Mouse (Mus musculus): ENCODE results near the gene Arhgap42. TPM values are rescaled to one million over a fixed set of nuclear protein-coding genes. Genes with fewer than 3 reads are reported as not detected.

Gene Arhgap42
- 1 to 10 TPM; 4.8 to 5.3 TPM for total RNA-seq (2021)
- long read RNA-seq, experiment 1, partial matches to known transcripts = 0 of 3 reads
- long read RNA-seq, experiment 1, other reads (novel, unspliced or antisense) = 3 of 3 reads
- long read RNA-seq, experiment 2 = 0 reads

DNA sequence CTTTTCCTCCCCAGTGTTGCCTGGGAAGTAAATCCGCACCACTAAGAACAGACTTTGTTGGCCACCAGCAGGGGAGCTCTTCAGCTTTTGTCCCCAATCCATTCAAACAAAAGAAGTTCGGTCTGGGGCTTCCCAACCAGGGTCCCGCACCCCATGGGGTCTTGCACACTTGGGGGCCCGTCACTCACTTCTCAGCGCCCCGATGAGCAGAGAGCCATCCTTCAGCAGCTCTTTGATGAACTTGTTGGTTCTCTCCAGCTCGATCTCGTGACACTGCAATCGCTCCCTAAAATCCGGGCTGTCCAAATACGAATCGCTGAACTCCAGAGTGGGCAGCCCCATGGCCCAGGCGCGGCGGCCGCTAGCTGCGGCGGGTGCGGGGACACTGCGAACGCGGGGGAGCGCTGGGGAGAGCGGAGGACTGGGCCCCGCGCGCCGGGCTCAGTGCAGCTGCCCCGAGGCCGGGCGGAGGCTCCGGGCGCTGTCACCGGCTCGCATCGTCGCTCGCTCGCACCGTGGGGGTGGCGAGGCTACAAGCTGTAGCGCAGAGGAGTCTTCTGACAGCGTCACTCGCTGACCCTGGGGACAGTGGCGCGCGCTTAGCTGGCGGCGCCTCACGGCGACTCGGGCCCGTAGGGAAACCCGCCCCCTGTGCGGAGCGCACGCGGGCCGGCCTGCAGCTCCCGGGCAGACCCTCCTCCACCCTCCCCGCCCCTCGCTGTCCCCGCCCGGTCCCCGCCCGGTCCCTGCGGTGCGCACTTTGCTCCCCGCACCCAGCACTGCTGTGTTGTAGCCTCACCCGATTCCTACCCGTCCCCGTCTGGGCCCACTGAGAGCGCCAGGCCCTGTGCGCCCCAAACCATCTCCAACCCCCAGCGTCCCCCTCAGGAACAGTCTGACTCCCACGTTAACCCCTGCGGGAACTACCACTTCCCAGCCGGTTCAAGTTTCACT, at the start of gene Arhgap42:
Gene Arhgap42 (minus strand): TSS at position 664 of the 954 bp plus-strand sequence.
- peak; percentile 56 to 60 for DNase-seq
- intact Hi-C loops (cut with DNase I) = no loop called here

DNA sequence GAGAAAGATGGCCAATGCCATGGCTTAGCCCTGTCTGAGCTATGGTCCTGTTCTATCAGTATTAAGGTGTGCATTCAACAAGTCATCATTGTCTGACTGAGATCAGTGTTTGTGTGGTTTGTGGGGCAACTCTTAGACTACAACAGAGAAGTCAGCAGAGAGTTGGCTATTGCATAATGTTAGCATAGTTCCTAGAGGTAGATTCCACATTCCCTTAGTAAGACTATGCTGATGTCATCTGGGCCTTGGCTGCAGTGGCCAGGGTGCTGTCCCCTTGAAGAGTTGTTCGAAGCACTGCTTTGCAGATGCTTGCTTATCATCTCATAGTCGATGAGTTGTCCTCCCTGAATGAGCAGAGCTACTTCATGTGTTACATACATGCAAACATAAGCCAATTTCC, 49.2 kb upstream of the Arhgap42 start:
- intact Hi-C loops (cut with DNase I) = no loop called here
- no peak for DNase-seq

DNA sequence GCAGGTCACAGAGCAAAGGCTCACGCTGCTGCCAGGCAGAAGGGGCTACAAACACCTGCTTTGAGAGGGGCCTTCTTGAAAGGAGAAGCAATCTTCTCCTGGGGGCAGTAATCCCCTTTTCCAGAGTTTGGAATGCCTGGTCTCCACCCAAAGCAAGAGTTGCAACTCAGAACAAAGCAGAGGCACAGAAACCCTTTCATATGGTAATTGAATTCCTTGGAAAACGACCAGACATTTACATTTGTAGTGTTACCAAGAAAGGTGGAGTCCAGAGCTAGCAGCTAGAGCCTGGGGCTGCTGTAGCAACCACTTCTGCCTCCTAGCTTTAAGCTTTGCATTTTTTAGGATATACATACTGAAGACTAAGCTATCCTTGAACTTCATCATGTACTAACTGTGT, 30.4 kb upstream of the Arhgap42 start:
- no peak for DNase-seq
- intact Hi-C loops (cut with DNase I) = no loop called here

DNA sequence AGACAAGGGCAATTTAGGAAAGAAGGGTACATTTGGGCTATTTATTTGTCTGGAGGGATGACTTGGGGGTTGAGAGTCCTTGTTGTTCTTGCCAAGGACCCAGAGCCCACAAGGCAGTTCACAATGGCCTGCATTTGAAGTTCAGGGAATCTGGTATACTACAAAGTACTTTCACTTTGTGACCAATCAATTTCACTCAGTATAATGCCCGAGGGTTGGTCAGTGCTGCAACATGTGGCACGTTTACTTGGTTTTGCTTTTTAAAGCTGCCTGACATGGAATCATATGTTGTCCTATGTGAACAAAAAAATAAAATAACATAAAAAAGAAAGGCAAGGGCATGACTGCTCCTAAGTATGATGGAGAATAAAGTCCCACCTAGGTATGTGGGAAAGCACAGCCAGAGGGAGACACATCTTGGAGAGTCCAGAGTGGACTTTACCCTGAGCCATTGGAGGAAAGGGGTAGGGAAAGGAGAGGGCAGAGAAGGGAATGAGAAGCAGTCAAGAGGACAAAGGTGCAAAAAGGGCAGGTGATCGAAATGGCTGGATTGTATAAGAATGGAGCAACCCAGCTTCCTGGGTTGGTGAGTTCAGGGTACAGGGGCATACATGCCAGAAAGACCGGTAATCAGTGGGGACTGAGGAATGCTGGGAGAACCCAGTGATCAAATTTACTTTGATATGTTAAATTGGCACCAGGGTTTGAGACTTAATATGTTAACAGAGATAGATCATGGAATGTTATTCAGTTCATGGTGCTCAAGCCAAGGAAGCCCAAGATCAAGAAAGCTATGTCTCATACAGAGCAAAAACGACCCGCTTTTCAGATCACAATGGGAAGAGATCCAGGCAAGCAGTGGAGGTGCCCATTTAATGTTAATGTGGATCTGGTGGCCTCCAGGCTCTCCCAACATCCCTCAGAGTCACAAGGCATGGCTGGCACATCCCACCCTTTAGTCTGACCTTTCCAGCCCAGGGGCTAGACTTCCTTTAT, 29.0 kb upstream of the Arhgap42 start:
- intact Hi-C loops (cut with DNase I) = no loop called here
- no peak for DNase-seq

DNA sequence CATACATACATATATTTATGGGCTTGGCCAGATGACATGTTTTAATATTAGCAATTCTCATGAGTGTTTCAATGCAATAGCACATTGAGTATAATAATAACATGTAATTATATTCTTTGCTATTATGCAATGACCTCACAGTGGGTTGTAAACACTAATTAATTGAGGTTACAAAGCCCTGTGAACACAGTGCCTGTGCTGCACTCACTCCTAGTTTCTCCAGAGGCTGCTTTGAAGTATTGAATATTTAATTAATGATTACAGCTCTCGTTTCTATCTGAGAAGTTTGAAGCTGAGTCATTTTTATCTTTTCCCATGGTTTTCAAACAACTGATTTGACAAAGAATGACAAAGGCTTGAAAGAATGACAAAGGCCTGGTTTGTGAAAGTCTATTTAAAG, 24.6 kb upstream of the Arhgap42 start:
- intact Hi-C loops (cut with DNase I) = no loop called here
- DNase-seq = no peak

DNA sequence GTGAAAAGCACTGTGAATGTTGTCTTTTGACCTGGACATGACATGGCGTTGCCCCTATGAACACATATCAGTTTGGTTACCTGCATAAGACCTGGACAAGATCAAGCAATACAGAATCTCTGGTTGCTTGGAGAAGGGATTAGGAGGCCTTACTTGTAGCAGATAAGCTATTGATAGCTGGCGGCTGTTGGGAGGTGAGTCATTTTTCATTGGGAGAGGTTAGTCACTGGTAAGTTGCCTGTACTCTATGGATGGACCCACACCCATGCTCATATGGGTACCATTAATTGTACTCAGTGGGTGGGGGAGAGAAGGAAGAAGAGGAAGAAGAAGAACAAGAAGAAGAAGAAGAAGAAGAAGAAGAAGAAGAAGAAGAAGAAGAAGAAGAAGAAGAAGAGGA, 23.6 kb upstream of the Arhgap42 start:
- no peak for DNase-seq
- intact Hi-C loops (cut with DNase I) = no loop called here

DNA sequence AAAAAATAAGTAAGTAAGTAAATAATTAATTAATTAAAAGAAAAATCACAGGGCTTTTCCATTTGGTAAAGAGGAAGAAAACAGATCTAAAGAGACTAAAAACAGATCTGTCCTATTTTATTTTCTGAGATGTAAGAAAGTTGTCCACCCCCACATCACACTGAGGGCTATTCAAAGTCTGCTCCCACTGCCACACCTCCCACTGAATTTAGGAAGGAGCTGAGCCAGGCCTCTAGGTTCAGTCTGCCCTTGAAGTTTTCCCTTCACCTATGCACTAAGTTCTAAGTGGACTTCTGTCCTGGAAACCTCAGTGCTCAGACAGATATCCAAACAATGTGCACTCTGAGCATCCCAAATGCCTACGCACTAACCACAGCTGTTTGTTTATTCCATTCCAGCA, 15.9 kb upstream of the Arhgap42 start:
- intact Hi-C loops (cut with DNase I) = no loop called here
- DNase-seq = no peak

DNA sequence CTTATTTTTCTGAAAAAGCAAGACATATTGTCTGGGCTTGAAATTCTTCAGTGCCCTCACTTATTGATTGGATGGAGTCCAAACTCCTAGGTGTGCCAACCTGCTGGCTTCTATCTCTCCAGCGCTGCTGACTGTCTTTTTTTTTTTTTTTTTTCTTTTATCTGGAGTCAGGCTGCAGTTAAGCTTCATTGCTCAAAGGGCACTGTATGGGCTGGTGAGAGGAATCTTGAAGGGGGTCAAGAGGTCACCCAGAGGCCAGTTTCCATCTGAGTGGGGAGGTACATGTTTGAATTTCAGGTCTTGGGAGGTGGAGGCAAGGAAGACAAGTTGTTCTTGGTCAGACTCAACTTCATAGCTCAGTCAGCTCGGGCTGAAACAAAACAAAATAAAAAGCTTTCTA, 9.6 kb upstream of the Arhgap42 start:
- DNase-seq = no peak
- intact Hi-C loops (cut with DNase I) = no loop called here

DNA sequence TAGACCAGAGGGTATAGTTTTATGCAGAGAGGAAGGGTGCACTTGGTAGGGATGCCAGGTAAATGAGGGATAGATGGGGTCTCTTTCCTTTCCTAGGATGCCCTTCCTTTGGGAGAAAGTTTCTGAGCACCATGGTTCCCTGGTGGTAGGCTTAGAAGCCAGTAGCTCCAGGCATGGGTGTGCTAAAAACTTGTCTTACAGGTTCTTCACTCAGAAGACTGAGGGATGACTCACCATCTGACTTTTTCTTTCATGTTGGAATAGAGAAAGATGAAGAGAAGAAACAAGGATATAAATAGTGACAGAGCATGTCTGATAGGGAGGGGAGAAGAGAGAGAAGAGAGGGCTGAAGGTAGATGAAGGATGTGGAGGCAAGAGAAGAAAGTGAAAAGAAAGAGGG, 7.1 kb upstream of the Arhgap42 start:
- DNase-seq = no peak

DNA sequence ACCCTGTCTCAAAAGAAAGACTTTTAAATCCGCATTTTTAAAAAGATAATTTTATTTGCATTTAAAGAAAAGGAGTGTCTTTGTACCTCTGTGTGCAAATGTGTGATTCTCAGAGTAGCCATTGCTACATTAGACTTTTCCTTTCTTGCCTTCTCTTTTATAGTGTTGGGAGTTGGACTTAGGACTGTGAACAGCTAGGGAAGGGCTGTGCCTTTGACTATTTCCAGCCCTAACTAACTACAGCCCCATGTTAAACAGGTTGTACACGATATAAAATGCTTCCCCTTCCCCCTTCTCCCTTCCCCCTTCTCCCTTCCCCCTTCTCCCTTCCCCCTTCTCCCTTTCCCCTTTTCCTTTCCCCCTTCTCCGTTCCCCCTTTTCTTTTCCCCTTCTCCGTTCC, 4.9 kb upstream of the Arhgap42 start:
- intact Hi-C loops (cut with DNase I) = no loop called here
- DNase-seq = no peak

More for the DNA sequence above, 7.1 kb upstream of the Arhgap42 start:
- intact Hi-C loops (cut with DNase I) = no loop called here

DNA sequence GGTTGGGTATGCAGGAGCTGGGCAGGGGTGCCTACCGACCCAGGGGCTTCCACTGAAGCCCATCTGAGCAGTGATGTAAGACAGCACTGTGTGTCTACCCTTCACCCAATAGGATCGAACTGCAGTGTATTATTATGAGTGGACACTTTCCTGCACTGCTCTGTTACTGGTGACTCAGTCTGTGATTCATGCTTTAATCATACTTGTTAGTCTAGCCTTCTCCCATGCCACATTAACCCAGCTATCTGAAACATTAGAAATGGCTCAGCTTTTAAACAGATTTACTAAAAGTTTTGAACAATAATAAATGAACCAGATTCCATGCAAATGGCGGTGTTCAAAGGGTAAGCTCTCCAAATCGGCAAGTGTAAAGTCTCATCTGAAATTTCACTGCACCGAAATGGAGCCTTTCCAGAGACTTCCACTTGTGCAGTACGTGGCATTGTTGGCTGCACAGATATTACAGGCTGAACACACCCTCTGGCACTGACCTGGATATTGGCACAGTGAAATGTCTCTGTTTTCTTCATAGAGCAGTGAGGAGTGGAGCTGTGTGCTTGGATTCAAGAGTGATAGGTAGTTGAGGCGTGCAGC, 2.4 kb upstream of the Arhgap42 start:
- DNase-seq = no peak
- intact Hi-C loops (cut with DNase I) = no loop called here

DNA sequence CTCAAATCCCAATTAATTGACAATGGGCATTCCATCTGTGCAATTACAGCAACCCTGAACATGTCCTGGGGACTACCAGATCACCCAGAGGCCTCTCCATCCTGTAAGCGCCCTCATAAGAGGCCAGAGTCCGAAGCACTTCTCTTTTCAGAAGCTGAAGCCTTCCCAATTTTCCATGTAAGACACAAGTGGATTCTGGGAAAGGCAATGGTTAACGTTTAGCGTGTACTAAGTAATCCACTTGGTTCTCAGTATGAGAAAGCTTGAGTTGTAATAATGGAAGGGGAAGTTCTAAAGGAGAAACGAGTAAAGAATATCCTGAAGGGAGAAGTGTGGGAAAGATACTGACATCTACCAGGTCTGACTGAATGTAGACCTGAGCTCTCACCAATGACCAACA, 1.4 kb downstream of the Arhgap42 start:
- no peak for DNase-seq
- intact Hi-C loops (cut with DNase I) = no loop called here

DNA sequence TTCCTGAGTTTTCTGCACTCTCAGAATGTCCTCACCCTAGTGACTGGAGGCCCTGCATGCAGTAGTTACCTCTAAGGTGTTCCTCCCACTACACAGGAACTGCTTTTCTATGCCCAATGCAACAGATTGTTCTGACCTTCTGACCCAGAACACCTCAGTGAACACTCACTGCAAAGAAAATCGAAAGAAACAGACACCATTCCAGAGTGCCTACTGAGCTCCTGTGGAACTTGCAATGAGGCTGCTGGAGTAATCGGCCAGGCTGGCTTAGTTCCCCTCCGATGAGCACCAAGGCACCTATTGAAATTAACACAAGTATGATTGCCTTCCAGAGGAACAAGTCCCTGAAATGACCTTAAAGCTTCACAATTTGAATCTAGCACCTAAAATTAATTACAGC, 9.2 kb downstream of the Arhgap42 start:
- intact Hi-C loops (cut with DNase I) = no loop called here
- no peak for DNase-seq

DNA sequence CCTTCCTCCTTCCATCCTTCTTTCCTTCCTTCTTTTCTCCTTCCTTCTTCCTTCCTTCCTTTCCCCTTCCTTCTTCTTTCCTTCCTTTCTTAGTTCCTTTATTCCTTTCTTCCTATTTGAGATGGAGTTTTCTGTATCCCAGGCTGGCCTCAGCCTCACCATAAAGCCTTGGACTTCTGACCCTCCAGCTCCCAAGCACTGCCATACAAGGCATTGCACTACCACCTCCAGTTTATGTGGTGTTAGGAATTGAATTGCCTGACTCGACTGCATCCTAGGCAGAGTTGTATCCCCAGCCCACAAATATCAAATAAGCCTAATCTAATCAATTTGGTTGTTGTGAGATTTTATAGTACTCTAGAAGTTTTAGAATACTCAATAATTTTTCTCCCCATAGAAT, 14.1 kb downstream of the Arhgap42 start:
- intact Hi-C loops (cut with DNase I) = no loop called here
- DNase-seq = no peak

DNA sequence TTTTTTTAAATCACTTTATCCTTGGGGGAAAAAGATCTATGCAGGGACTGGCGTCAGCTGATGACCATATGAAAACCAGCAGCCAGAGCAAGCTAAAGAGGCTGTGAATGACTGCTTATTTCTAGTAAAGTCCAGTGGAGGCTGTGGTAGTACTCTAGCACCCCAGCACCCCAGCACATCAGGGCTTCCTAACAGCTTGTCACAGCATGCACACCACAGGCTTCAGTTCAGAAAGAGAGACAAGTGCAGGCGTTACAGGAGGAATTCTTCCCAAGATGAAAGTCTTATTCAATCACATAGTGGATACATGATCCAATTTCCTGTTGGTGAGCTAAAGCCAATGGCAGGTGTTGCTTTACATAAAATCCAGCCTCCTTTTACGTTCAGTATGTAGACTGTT, 15.5 kb downstream of the Arhgap42 start:
- intact Hi-C loops (cut with DNase I) = no loop called here
- no peak for DNase-seq

DNA sequence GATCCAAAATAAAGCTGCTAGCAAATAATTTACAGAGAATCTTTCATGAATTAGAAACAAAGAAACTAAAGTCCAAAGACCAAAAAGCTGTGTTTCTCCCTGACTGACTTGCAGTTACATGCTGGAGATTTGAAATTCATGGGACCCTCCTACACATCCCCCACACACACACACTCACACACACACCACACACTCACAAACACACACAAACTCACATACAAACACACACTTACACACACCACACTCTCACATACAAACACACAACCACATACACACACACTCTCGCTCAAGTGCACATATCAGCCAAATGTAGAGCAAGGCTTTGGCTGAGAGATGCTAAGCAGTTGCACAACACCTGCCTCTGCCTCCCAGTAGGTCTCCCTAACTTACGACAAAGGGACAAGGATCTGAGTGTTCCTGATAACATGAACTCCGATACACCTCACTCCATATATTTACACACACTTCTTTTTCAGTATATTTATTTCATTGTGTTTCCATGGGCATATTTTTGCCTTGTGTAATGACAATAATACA, 16.9 kb downstream of the Arhgap42 start:
- intact Hi-C loops (cut with DNase I) = no loop called here
- DNase-seq = no peak

DNA sequence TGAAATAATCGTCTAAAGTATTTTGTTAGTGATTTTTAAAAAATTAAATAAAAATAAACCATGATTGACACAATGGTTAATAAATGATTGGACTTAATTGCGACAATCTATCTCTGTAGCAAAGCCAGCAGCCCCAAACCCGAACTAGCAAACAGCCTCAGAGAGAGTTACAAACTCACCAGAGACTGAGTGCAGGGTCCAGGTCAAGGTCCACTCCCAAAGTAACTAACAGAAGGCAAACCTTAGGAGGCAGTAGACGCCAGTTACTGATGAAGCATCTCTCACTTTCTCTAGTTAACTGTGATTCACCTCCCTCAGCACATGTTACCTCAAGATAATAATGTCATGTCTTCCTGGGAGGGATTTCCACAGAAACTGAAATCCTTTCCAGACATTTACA, 17.7 kb downstream of the Arhgap42 start:
- no peak for DNase-seq
- intact Hi-C loops (cut with DNase I) = no loop called here

DNA sequence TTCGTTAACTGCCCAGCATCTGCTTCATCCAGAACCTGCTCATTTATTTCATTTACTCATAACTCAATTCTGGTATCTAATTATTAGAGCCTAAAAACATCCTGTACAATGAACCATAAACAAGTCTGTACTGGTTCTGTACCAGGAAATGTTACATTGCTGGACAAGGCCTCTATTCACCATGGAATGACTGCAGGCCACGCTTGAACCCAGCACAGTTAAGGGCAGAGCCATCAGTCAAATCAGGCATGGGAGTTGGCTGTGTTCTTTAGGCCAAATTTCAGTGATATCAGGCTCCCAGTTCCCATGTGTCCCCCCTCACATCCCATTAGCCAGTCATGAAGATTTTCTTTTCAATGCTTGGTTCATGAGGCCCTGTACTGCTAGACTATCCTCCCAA, 20.6 kb downstream of the Arhgap42 start:
- no peak for DNase-seq
- intact Hi-C loops (cut with DNase I) = no loop called here

DNA sequence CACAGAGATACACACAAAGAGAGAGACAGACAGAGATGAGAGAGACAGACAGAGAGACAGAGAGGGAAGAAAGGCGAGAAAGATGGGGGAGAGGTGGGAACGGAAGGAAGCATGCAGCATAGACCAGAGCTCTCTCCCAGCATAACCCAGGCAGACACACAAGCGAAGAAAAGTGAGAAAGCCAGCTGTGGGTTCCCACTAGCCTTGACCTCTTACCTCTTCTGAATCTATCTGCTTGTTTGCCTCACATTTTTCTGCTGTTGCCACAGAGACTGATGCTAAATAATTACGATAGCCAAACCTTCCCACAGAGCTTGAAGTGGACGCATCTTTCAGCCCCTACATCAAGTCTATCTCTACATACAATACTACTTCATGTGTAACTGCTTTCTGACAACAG, 24.1 kb downstream of the Arhgap42 start:
- DNase-seq = no peak
- intact Hi-C loops (cut with DNase I) = no loop called here

DNA sequence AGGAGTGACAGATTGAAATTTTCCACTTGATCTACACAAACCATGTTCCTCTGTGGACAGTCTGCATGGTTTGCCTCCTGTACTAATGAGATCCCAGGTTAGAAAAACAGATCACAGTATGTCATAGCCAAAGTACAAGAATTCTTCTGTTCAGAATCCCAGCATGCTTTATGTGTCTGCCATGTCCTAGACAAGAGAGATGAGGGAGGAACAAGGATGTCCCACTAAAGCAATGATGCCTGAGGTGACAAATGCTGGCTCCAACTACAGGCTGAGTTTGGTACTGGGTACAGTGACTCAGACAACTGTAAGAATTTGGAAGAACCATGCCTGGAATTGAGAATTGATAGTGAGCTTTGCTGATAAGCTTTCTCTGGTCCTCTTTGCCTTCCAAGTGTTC, 24.6 kb downstream of the Arhgap42 start:
- intact Hi-C loops (cut with DNase I) = no loop called here
- DNase-seq = no peak
